Mouse (Mus musculus) CD4-positive, CD25-positive, alpha-beta regulatory T cell (primary cell): ENCODE data around the gene Ints12. TPM values are rescaled to one million over a fixed set of nuclear protein-coding genes. Genes with fewer than 3 reads are reported as not detected.

Source experiments
- polyA plus RNA-seq: library from polyadenylated mRNA; unstranded; fragments of 100-300 nt; shearing (Covaris generic); gene quantifications from one replicate; pipeline ENCODE4 v1.2.1, GENCODE M21; 2017

The Ints12 gene
- 21.2 TPM for polyA plus RNA-seq

GRCm38 (mm10) chr3:133091664-133092273 lies at the start of gene Ints12, which contains the start of gene Gstcd:
Ints12 (plus strand) TSS chr3:133091840.
Gstcd (minus strand) TSS chr3:133092033.

Other genes starting within 250 kb of the Ints12 start
- 0.62 TPM for gene Npnt, start 141.5 kb upstream of the Ints12 start, polyA plus RNA-seq
- gene Gstcd, start 193 bp downstream of the Ints12 start, polyA plus RNA-seq, result 4.8 TPM
- 0.08 TPM for gene Arhgef38, start 143.1 kb downstream of the Ints12 start, polyA plus RNA-seq
- 53.8 TPM for gene Ppa2, start 218.3 kb downstream of the Ints12 start, polyA plus RNA-seq